In genomic region chr1:36244828-36245215, GRCm38 (mm10) we compare ENCODE assay signal across 8 mouse cellular contexts. TPM values are rescaled to one million over a fixed set of nuclear protein-coding genes. Genes with fewer than 3 reads are reported as not detected.
DNase-seq lines count a peak whose midpoint lies in the region; ATAC-seq and TF ChIP-seq lines count a peak whose summit lies in the region.

No protein-coding gene starts in this region.

- no peak for TF ChIP-seq EP300 in heart, adult 2 months (IDR thresholded peaks at IDR 0.05; ENCODE audit: insufficient read depth, low read depth, low read length)

- no peaks in the 10 kb centered on the region for H3K9me3 ChIP-seq in heart, embryonic 11.5 days (replicated peaks; ENCODE audit: control insufficient read depth, low read length)
- no peaks in the 10 kb centered on the region for H3K9me3 ChIP-seq in megakaryocyte, embryonic 14.5 days
- H3K9me3 ChIP-seq in limb, embryonic 15.5 days: no peaks in the 10 kb centered on the region
- H3K9me3 ChIP-seq in stomach, embryonic 16.5 days (replicated peaks; ENCODE audit: control insufficient read depth, low read length): no peaks in the 10 kb centered on the region

- intact Hi-C loops in heart, adult 2 months (cut with DNase I): loop anchor here (2.0 to 10.0 kb wide), 3 partner anchors 32 to 1750 kb away; partner anchors contain the start of genes Eif5b and Txndc9
- intact Hi-C loops in gastrocnemius, postnatal 36 days (cut with DNase I): loop anchor here (5.0 kb wide), 1 partner anchor 178 kb away; the partner anchor contains the start of gene Hs6st1

- no peak for TF ChIP-seq CTCF in heart, adult 2 months (IDR thresholded peaks at IDR 0.05)

- TF ChIP-seq POLR2A in heart, adult 2 months (IDR thresholded peaks at IDR 0.05; ENCODE audit: insufficient read depth, low read depth, low read length): no peak

- peaks cover 10% of the 10 kb centered on the region for H3K4me1 ChIP-seq in heart, embryonic 11.5 days (ENCODE audit: control insufficient read depth, insufficient read depth, low read length)
- no peaks in the 10 kb centered on the region for H3K4me1 ChIP-seq in heart, adult 2 months (ENCODE audit: control insufficient read depth, insufficient read depth, low read length)
- H3K4me1 ChIP-seq in megakaryocyte, embryonic 14.5 days: peaks cover 58% of the 10 kb centered on the region
- H3K4me1 ChIP-seq in limb, embryonic 15.5 days: peaks cover 8% of the 10 kb centered on the region
- H3K4me1 ChIP-seq in stomach, embryonic 16.5 days (ENCODE audit: control insufficient read depth, insufficient read depth, low read length): peaks cover 13% of the 10 kb centered on the region

- no peaks in the 10 kb centered on the region for H3K27me3 ChIP-seq in heart, embryonic 11.5 days (ENCODE audit: control insufficient read depth, insufficient read depth, low read length)
- no peaks in the 10 kb centered on the region for H3K27me3 ChIP-seq in heart, adult 2 months (ENCODE audit: control insufficient read depth, insufficient read depth, low read length)
- H3K27me3 ChIP-seq in megakaryocyte, embryonic 14.5 days (replicated peaks): no peaks in the 10 kb centered on the region
- peaks cover 3% of the 10 kb centered on the region; the same call in 1 of the 2 replicates for H3K27me3 ChIP-seq in limb, embryonic 15.5 days
- H3K27me3 ChIP-seq in stomach, embryonic 16.5 days (ENCODE audit: control insufficient read depth, insufficient read depth, low read length): no peaks in the 10 kb centered on the region

- peak overlapping the region; percentile 59 for H3K4me2 ChIP-seq in heart, embryonic 11.5 days
- 0 out of 2 replicates have a peak overlapping the region, but pooled peaks have one; percentile 79 for H3K4me2 ChIP-seq in limb, embryonic 15.5 days
- peak overlapping the region; percentile 87 for H3K4me2 ChIP-seq in stomach, embryonic 16.5 days (ENCODE audit: low read depth, low read length)

- H3K79me2 ChIP-seq in heart, adult 2 months (replicated peaks; ENCODE audit: control insufficient read depth, insufficient read depth, low read length): 0 out of 2 replicates have a peak, but pooled peaks cover 2% of the 10 kb centered on the region

- no peaks in the 10 kb centered on the region for H3K36me3 ChIP-seq in heart, embryonic 11.5 days (ENCODE audit: control insufficient read depth, insufficient read depth, low read length)
- H3K36me3 ChIP-seq in heart, adult 2 months (ENCODE audit: control insufficient read depth, insufficient read depth, low read length): no peaks in the 10 kb centered on the region; the same call in 1 of the 2 replicates
- H3K36me3 ChIP-seq in megakaryocyte, embryonic 14.5 days (replicated peaks; ENCODE audit: low read length): peaks cover 15% of the 10 kb centered on the region
- no peaks in the 10 kb centered on the region for H3K36me3 ChIP-seq in limb, embryonic 15.5 days
- H3K36me3 ChIP-seq in stomach, embryonic 16.5 days (ENCODE audit: control insufficient read depth, insufficient read depth, low read length): no peaks in the 10 kb centered on the region

- DNase-seq in heart, adult 2 months: no peak
- no peak for DNase-seq in gastrocnemius, postnatal 36 days
- DNase-seq in MN1 (ENCODE audit: low spot score): no peak

- 85% methylated on average over 4 of the region's 4 CpGs for WGBS in heart, embryonic 11.5 days (ENCODE audit: insufficient replicate concordance)
- 76% methylated on average over 4 of the region's 4 CpGs for WGBS in heart, adult 2 months
- 79% methylated on average over 4 of the region's 4 CpGs for WGBS in limb, embryonic 15.5 days
- WGBS in stomach, embryonic 16.5 days: 83% methylated on average over 4 of the region's 4 CpGs

- H3K27ac ChIP-seq in heart, embryonic 11.5 days (ENCODE audit: low read depth, low read length): no peak overlapping the region
- H3K27ac ChIP-seq in heart, adult 2 months: no peak overlapping the region
- no peak overlapping the region for H3K27ac ChIP-seq in limb, embryonic 15.5 days
- no peak overlapping the region for H3K27ac ChIP-seq in stomach, embryonic 16.5 days (ENCODE audit: low read length)

- H3K4me3 ChIP-seq in heart, embryonic 11.5 days (ENCODE audit: low read depth, low read length): no peak overlapping the region
- no peak overlapping the region for H3K4me3 ChIP-seq in heart, adult 2 months
- peak overlapping the region; percentile 98 for H3K4me3 ChIP-seq in megakaryocyte, embryonic 14.5 days (replicated peaks)
- no peak overlapping the region for H3K4me3 ChIP-seq in limb, embryonic 15.5 days
- no peak overlapping the region for H3K4me3 ChIP-seq in stomach, embryonic 16.5 days (replicated peaks; ENCODE audit: low read length)

- no peak overlapping the region for H3K9ac ChIP-seq in heart, embryonic 11.5 days (ENCODE audit: low read depth, low read length)
- no peak overlapping the region for H3K9ac ChIP-seq in heart, adult 2 months (ENCODE audit: low read depth, low read length)
- H3K9ac ChIP-seq in limb, embryonic 15.5 days: no peak overlapping the region
- H3K9ac ChIP-seq in stomach, embryonic 16.5 days (ENCODE audit: low read length): no peak overlapping the region

- ATAC-seq in heart, embryonic 11.5 days (replicated peaks; ENCODE audit: insufficient number of reproducible peaks, low FRiP score, low TSS enrichment): no peak
- ATAC-seq in megakaryocyte, adult 5-6 weeks (ENCODE audit: poor library complexity, severe bottlenecking): no peak
- no peak for ATAC-seq in limb, embryonic 15.5 days (ENCODE audit: insufficient number of reproducible peaks, low FRiP score, low TSS enrichment, low read depth)
- ATAC-seq in stomach, embryonic 16.5 days (ENCODE audit: insufficient read depth, low FRiP score): no peak

RNA-seq across cellular contexts. Expression of gene Uggt1, which starts 0.3 kb away (rescaled TPM):
- 60.6 and 61.9 TPM in 2 replicates for polyA plus RNA-seq in heart, embryonic 11.5 days (2014; fragmentation: Nextera tagmentation; extraction: Ambion mirVana)
- 10 to 100 TPM; 28.4 to 29.8 TPM for total RNA-seq in heart, adult 2 months (2021)
- polyA plus RNA-seq in heart, adult 2 months (2012; rRNA removed): 7.3 and 17.5 TPM in 2 replicates
- 3.3 and 3.4 TPM in 2 replicates for polyA plus RNA-seq in megakaryocyte, embryonic 14.5 days (2012; ENCODE audit: insufficient read depth, low replicate concordance)
- total RNA-seq in megakaryocyte, adult 5-6 weeks (2015): 77.5 and 77.7 TPM in 2 replicates
- 120 and 125 TPM in 2 replicates for total RNA-seq in megakaryocyte, adult 5-6 weeks (2017)
- 52.2 and 57.2 TPM in 2 replicates for polyA plus RNA-seq in limb, embryonic 15.5 days (2015; fragmentation: Nextera tagmentation; extraction: Ambion mirVana)
- polyA plus RNA-seq in stomach, embryonic 16.5 days (2015; fragmentation: Nextera tagmentation; extraction: Ambion mirVana): 55.0 and 59.0 TPM in 2 replicates
- total RNA-seq in gastrocnemius, postnatal 36 days (2021): 10 to 100 TPM; 18.2 to 24.1 TPM

RNA-seq across cellular contexts. Expression of gene Neurl3, which starts 29.7 kb away (rescaled TPM):
- polyA plus RNA-seq in heart, embryonic 11.5 days (2014; fragmentation: Nextera tagmentation; extraction: Ambion mirVana): 1.9 and 2.6 TPM in 2 replicates
- 1 to 10 TPM; 2.2 to 3.0 TPM for total RNA-seq in heart, adult 2 months (2021)
- polyA plus RNA-seq in heart, adult 2 months (2012; rRNA removed): 5.8 and 6.1 TPM in 2 replicates
- 10.2 and 15.0 TPM in 2 replicates for polyA plus RNA-seq in megakaryocyte, embryonic 14.5 days (2012; ENCODE audit: insufficient read depth, low replicate concordance)
- total RNA-seq in megakaryocyte, adult 5-6 weeks (2015): 54.2 and 57.5 TPM in 2 replicates
- total RNA-seq in megakaryocyte, adult 5-6 weeks (2017): 66.0 and 68.3 TPM in 2 replicates
- polyA plus RNA-seq in limb, embryonic 15.5 days (2015; fragmentation: Nextera tagmentation; extraction: Ambion mirVana): 1.7 and 2.4 TPM in 2 replicates
- polyA plus RNA-seq in stomach, embryonic 16.5 days (2015; fragmentation: Nextera tagmentation; extraction: Ambion mirVana): 19.6 and 21.4 TPM in 2 replicates
- under 1 TPM; 0.31 to 0.72 TPM for total RNA-seq in gastrocnemius, postnatal 36 days (2021)
